Mouse (Mus musculus): ENCODE measurements around the gene Htr1d.

The Htr1d gene

GRCm38 (mm10) chr4:136434029-136434428 is 10.7 kb downstream of the Htr1d start:
- Histone ChIP-seq H3K36me3 (ENCODE audit: control insufficient read depth, insufficient read depth, low read length, poor library complexity, severe bottlenecking) (no peaks in the 10 kb centered on the region), H3K27me3 (ENCODE audit: control insufficient read depth, insufficient read depth, low read length, poor library complexity, severe bottlenecking) (0 out of 2 replicates have a peak, but pooled peaks cover 4% of the 10 kb centered on the region)
- DNase-seq (ENCODE audit: low read depth, low spot score): no peak

GRCm38 (mm10) chr4:136439106-136439505 is 15.8 kb downstream of the Htr1d start:
- H3K36me3 ChIP-seq (ENCODE audit: control insufficient read depth, insufficient read depth, low read length, poor library complexity, severe bottlenecking): no peaks in the 10 kb centered on the region
- 0 out of 2 replicates have a peak, but pooled peaks cover 4% of the 10 kb centered on the region for H3K27me3 ChIP-seq (ENCODE audit: control insufficient read depth, insufficient read depth, low read length, poor library complexity, severe bottlenecking)
- DNase-seq (ENCODE audit: low read depth, low spot score): no peak

- H3K36me3 ChIP-seq (ENCODE audit: control insufficient read depth, insufficient read depth, low read length, poor library complexity, severe bottlenecking): no peaks in the 10 kb centered on the region
- H3K27me3 ChIP-seq (ENCODE audit: control insufficient read depth, insufficient read depth, low read length, poor library complexity, severe bottlenecking): peaks cover 2% of the 10 kb centered on the region; the same call in 1 of the 2 replicates
- DNase-seq (ENCODE audit: low read depth, low spot score): no peak
Observed at GRCm38 (mm10) chr4:136441354-136442043, 18.2 kb downstream of the Htr1d start.

GRCm38 (mm10) chr4:136444561-136444960 is 21.2 kb downstream of the Htr1d start:
- Histone ChIP-seq H3K27me3 (ENCODE audit: control insufficient read depth, insufficient read depth, low read length, poor library complexity, severe bottlenecking) (no peaks in the 10 kb centered on the region; the same call in 1 of the 2 replicates), H3K36me3 (ENCODE audit: control insufficient read depth, insufficient read depth, low read length, poor library complexity, severe bottlenecking) (no peaks in the 10 kb centered on the region)
- DNase-seq (ENCODE audit: low read depth, low spot score): no peak

- no peaks in the 10 kb centered on the region; the same call in 1 of the 2 replicates for H3K27me3 ChIP-seq (ENCODE audit: control insufficient read depth, insufficient read depth, low read length, poor library complexity, severe bottlenecking)
Observed at GRCm38 (mm10) chr4:136449795-136450194, 26.5 kb downstream of the Htr1d start.

GRCm38 (mm10) chr4:136450271-136450670 is 26.9 kb downstream of the Htr1d start:
- no peaks in the 10 kb centered on the region for H3K36me3 ChIP-seq (ENCODE audit: control insufficient read depth, insufficient read depth, low read length, poor library complexity, severe bottlenecking)
- no peak for DNase-seq (ENCODE audit: low read depth, low spot score)
- no peaks in the 10 kb centered on the region for H3K27me3 ChIP-seq (ENCODE audit: control insufficient read depth, insufficient read depth, low read length, poor library complexity, severe bottlenecking)

More at GRCm38 (mm10) chr4:136449795-136450194, 26.5 kb downstream of the Htr1d start:
- no peak for DNase-seq (ENCODE audit: low read depth, low spot score)
- H3K36me3 ChIP-seq (ENCODE audit: control insufficient read depth, insufficient read depth, low read length, poor library complexity, severe bottlenecking): no peaks in the 10 kb centered on the region

DNA sequence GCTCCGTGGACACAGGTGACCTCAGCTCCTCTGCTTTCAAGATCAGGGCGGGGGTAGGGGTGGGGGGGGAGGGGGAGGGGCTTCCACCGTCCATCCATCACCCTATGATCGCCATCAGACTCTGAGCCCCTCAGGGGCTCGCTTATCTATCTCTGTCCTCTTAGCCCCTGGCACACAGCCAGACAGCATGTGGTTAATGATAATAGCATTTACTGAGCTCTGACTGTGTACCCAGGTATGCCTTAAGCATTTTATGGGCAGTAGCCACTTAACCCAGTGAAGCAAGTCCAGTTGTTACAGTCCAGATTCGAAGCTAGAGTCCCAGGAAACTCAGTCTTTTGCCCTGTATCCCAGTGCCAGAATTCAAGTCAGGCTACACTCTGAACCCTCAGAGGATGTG is 28.2 kb downstream of the Htr1d start:
- no peaks in the 10 kb centered on the region for H3K27me3 ChIP-seq (ENCODE audit: control insufficient read depth, insufficient read depth, low read length, poor library complexity, severe bottlenecking)
- H3K36me3 ChIP-seq (ENCODE audit: control insufficient read depth, insufficient read depth, low read length, poor library complexity, severe bottlenecking): no peaks in the 10 kb centered on the region
- DNase-seq (ENCODE audit: low read depth, low spot score): no peak

- no peak for DNase-seq (ENCODE audit: low read depth, low spot score)
- Histone ChIP-seq H3K36me3 (ENCODE audit: control insufficient read depth, insufficient read depth, low read length, poor library complexity, severe bottlenecking) (no peaks in the 10 kb centered on the region), H3K27me3 (ENCODE audit: control insufficient read depth, insufficient read depth, low read length, poor library complexity, severe bottlenecking) (no peaks in the 10 kb centered on the region)
Observed at GRCm38 (mm10) chr4:136452286-136452685, 29.0 kb downstream of the Htr1d start.

GRCm38 (mm10) chr4:136452792-136453191 is 29.5 kb downstream of the Htr1d start:
- no peak for DNase-seq (ENCODE audit: low read depth, low spot score)
- no peaks in the 10 kb centered on the region for H3K27me3 ChIP-seq (ENCODE audit: control insufficient read depth, insufficient read depth, low read length, poor library complexity, severe bottlenecking)
- H3K36me3 ChIP-seq (ENCODE audit: control insufficient read depth, insufficient read depth, low read length, poor library complexity, severe bottlenecking): no peaks in the 10 kb centered on the region

- Histone ChIP-seq H3K36me3 (ENCODE audit: control insufficient read depth, insufficient read depth, low read length, poor library complexity, severe bottlenecking) (no peaks in the 10 kb centered on the region), H3K27me3 (ENCODE audit: control insufficient read depth, insufficient read depth, low read length, poor library complexity, severe bottlenecking) (no peaks in the 10 kb centered on the region)
- DNase-seq (ENCODE audit: low read depth, low spot score): peak; percentile 74
Observed at GRCm38 (mm10) chr4:136454850-136455260, 31.5 kb downstream of the Htr1d start.

DNA sequence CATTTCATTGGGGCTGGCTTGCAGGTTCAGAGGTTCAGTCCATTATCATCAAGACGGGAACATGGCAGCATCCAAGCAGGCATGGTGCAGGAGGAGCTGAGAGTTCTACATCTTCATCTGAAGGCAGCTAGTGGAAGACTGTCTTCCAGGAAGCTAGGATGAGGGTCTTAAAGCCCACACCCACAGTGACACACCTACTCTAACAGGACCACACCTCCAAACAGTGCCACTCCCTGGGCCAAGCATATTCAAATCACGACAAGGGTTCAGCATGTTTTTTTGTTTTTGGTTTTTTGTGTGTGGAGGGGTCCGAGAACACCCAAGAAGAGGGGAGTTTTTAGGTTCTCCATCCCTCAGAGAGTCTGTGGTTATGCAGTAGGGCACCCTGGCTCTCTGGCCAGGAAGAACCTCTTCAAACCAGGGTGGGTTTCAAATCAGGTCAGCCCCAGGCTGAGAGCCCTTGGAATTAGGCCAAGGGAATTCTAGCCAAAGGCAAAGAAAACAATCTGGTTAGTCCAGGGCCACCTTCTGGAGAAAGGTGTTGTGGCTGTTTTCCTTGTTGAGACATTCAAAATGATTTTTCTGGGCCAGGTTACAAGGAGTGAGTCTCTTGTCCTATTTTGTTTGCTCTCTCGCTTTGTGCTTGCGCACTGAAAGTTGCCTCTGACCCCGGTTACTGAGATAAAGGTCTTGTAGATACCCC is 33.3 kb downstream of the Htr1d start:
- no peaks in the 10 kb centered on the region for H3K36me3 ChIP-seq (ENCODE audit: control insufficient read depth, insufficient read depth, low read length, poor library complexity, severe bottlenecking)
- no peak for DNase-seq (ENCODE audit: low read depth, low spot score)
- H3K27me3 ChIP-seq (ENCODE audit: control insufficient read depth, insufficient read depth, low read length, poor library complexity, severe bottlenecking): no peaks in the 10 kb centered on the region

DNA sequence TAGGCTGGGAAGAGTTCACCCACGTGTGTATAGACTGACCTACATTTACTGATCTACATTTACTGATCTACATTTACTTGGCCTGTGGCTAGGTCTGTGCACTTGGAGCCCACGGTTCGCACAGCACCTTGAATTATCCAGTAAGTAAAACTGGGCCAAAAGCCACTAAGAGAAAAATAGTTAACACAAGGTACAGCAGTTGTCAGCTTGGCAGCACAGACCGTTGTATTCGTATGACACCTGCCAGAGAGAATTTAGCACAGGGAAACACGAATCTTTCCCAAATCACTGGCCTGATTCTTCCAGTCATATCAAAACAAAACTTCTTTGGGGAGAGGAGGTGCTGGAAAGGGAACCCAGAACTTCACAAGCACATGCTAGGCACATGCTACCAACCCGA is 35.0 kb downstream of the Htr1d start:
- H3K27me3 ChIP-seq (ENCODE audit: control insufficient read depth, insufficient read depth, low read length, poor library complexity, severe bottlenecking): no peaks in the 10 kb centered on the region
- DNase-seq (ENCODE audit: low read depth, low spot score): no peak
- H3K36me3 ChIP-seq (ENCODE audit: control insufficient read depth, insufficient read depth, low read length, poor library complexity, severe bottlenecking): no peaks in the 10 kb centered on the region

DNA sequence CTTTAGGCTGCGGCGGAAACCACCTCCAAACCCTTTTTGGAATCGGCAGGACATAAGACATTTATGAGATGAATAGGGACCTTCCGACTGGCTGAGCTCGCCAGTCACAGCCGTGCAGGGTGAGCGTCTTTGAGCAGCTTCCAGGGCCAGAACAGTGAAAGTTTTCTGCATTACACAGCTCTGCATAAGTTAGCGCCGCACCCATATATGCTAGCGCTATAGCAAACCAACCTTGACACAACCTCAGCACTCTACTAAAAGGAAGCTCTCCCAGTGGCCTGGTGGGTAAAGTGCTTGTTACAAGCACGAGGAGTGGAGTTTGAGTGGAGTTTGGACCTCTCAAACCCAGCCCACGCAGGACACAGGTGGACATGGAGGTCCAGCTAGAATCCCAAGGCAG is 35.9 kb downstream of the Htr1d start:
- no peaks in the 10 kb centered on the region for H3K36me3 ChIP-seq (ENCODE audit: control insufficient read depth, insufficient read depth, low read length, poor library complexity, severe bottlenecking)
- H3K27me3 ChIP-seq (ENCODE audit: control insufficient read depth, insufficient read depth, low read length, poor library complexity, severe bottlenecking): no peaks in the 10 kb centered on the region
- DNase-seq (ENCODE audit: low read depth, low spot score): no peak

DNA sequence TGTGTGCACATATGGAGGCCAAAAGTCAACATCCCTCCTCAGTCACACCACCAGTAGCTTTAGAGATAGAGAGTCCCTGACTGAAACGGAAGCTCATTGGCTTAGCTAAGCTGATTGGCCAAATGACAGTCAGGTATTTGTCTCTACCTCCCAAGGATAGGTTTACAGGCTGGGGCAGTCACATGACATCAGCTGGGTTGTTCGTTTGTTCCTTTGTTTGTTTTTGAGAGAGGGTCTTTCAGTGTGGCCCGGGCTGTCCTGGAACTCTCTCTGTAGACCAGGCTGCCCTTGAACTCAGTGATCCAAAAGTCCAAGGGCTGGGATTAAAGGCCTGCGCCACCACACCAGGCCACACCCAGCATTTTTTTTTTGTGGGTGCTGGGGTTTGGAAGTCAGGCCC is 37.9 kb downstream of the Htr1d start:
- H3K36me3 ChIP-seq (ENCODE audit: control insufficient read depth, insufficient read depth, low read length, poor library complexity, severe bottlenecking): no peaks in the 10 kb centered on the region
- no peaks in the 10 kb centered on the region for H3K27me3 ChIP-seq (ENCODE audit: control insufficient read depth, insufficient read depth, low read length, poor library complexity, severe bottlenecking)
- DNase-seq (ENCODE audit: low read depth, low spot score): no peak

- no peaks in the 10 kb centered on the region for H3K36me3 ChIP-seq (ENCODE audit: control insufficient read depth, insufficient read depth, low read length, poor library complexity, severe bottlenecking)
- no peaks in the 10 kb centered on the region for H3K27me3 ChIP-seq (ENCODE audit: control insufficient read depth, insufficient read depth, low read length, poor library complexity, severe bottlenecking)
- DNase-seq (ENCODE audit: low read depth, low spot score): no peak
Observed at GRCm38 (mm10) chr4:136461761-136462085, 38.4 kb downstream of the Htr1d start.

Measured in splenic B cell, adult 2 months (primary cell).